Mouse (Mus musculus) forebrain, embryonic 15.5 days (tissue): ENCODE results near the gene Gm10600. TPM values are rescaled to one million over a fixed set of nuclear protein-coding genes. Genes with fewer than 3 reads are reported as not detected.
"Not testable (repeated sequence)": the region's sequence is repeated elsewhere in the genome, so short reads cannot be mapped to it uniquely, and the experiment has no call there.

ENCODE experiments used
- ATAC-seq: fragments of 200-750 bp; cut with Nextera tagmentation; replicated peaks from 2 replicates; pipeline ENCODE4 v1.8.0; 2017; ENCODE audit warnings: mild to moderate bottlenecking, moderate TSS enrichment, moderate library complexity
- H3K27ac ChIP-seq: fragments of 300-500 bp; sonication (generic); replicated peaks from 2 replicates; pipeline ENCODE4 v1.5.1; 2015; ENCODE audit warnings: mild to moderate bottlenecking, inconsistent platforms
- H3K27me3 ChIP-seq: fragments of 300-500 bp; sonication (generic); 2 replicates; pipeline ENCODE4 v1.6.1; 2015; ENCODE audit warnings: inconsistent platforms
- H3K36me3 ChIP-seq: fragments of 300-500 bp; sonication (generic); 2 replicates; pipeline ENCODE4 v1.6.1; 2015; ENCODE audit warnings: mild to moderate bottlenecking, inconsistent platforms
- H3K4me1 ChIP-seq: fragments of 300-500 bp; sonication (generic); 2 replicates; pipeline ENCODE4 v1.6.1; 2015; ENCODE audit warnings: inconsistent platforms
- H3K4me2 ChIP-seq: fragments of 300-500 bp; sonication (generic); replicated peaks from 2 replicates; pipeline ENCODE4 v1.6.1; 2015; ENCODE audit warnings: mild to moderate bottlenecking, inconsistent platforms
- H3K4me3 ChIP-seq: fragments of 300-500 bp; sonication (generic); 2 replicates; pipeline ENCODE4 v1.5.1; 2015; ENCODE audit warnings: mild to moderate bottlenecking, inconsistent platforms
- H3K9ac ChIP-seq: fragments of 300-500 bp; sonication (generic); replicated peaks from 2 replicates; pipeline ENCODE4 v1.6.1; 2015; ENCODE audit warnings: mild to moderate bottlenecking, inconsistent platforms
- H3K9me3 ChIP-seq: fragments of 300-500 bp; sonication (generic); 2 replicates; pipeline ENCODE4 v1.6.1; 2016; ENCODE audit warnings: inconsistent platforms
- WGBS: fragments of 180-500 bp; shearing (Covaris S2); methylation state at CpG from one replicate; pipeline ENCODE4 v1.1.7; 2015; ENCODE audit warnings: mixed read lengths; 5-methylcytosine and 5-hydroxymethylcytosine counted together
- polyA plus RNA-seq: library from polyadenylated mRNA; unstranded; fragments of >200 nt; fragmentation: Nextera tagmentation; extraction: Ambion mirVana; gene quantifications from 2 replicates; pipeline ENCODE4 v1.2.1, GENCODE M21; 2015

The Gm10600 gene
- not detected in 2 replicates for polyA plus RNA-seq

- H3K27me3 ChIP-seq, H3K27ac ChIP-seq, H3K36me3 ChIP-seq, H3K4me3 ChIP-seq, ATAC-seq, H3K9me3 ChIP-seq, H3K9ac ChIP-seq, H3K4me2 ChIP-seq, H3K4me1 ChIP-seq: not testable (repeated sequence)
- no CpG with 5 or more reads among the region's 4 CpGs for WGBS
Observed at GRCm38 (mm10) chr4:42240339-42240738, at the start of gene Gm10600. Gene Gm10600, plus strand, starts transcription at chr4:42240639.

- no CpG with 5 or more reads among the region's 5 CpGs for WGBS
- H3K4me1 ChIP-seq, H3K9ac ChIP-seq, H3K27ac ChIP-seq, H3K36me3 ChIP-seq, H3K4me3 ChIP-seq, H3K4me2 ChIP-seq, H3K9me3 ChIP-seq, H3K27me3 ChIP-seq, ATAC-seq: not testable (repeated sequence)
Observed at GRCm38 (mm10) chr4:42255467-42255866, 15.0 kb downstream of the Gm10600 start, which contains the start of gene Ccl21b. Gene Ccl21b, plus strand, starts transcription at chr4:42255767.

Other genes starting within 250 kb of the Gm10600 start
- gene Gm21093, start 205.9 kb upstream of the Gm10600 start, polyA plus RNA-seq: 0.31 TPM in 1 of 2 replicates, not detected in the other
- gene Gm3893, start 149.4 kb upstream of the Gm10600 start, polyA plus RNA-seq: not detected in 2 replicates
- not detected in 2 replicates for gene Gm13304, start 125.8 kb upstream of the Gm10600 start, polyA plus RNA-seq
- 0.89 and 1.8 TPM in 2 replicates for gene Gm13306, start 87.2 kb upstream of the Gm10600 start, polyA plus RNA-seq
- not detected in 2 replicates for gene Gm13305, start 72.0 kb upstream of the Gm10600 start, polyA plus RNA-seq
- gene Ccl21b, start 15.1 kb downstream of the Gm10600 start, polyA plus RNA-seq: not detected in 2 replicates
- gene Gm21953, start 53.6 kb downstream of the Gm10600 start, polyA plus RNA-seq: not detected in 2 replicates
- not detected in 2 replicates for gene Fam205a3, start 77.7 kb downstream of the Gm10600 start, polyA plus RNA-seq
- not detected in 2 replicates for gene Gm21586, start 198.7 kb downstream of the Gm10600 start, polyA plus RNA-seq
- gene Gm2163, start 226.1 kb downstream of the Gm10600 start, polyA plus RNA-seq: 0.09 and 0.19 TPM in 2 replicates